Mouse (Mus musculus) MEL (cell line): ENCODE measurements around the gene Igdcc3. TPM values are rescaled to one million over a fixed set of nuclear protein-coding genes. Genes with fewer than 3 reads are reported as not detected.
"Not testable (repeated sequence)": the region's sequence is repeated elsewhere in the genome, so short reads cannot be mapped to it uniquely, and the experiment has no call there.

Experiments
- DNase-seq: peaks from one replicate; pipeline ENCODE4 v3.0.0; 2011; ENCODE audit warnings: low read depth, low spot score
- H3K27ac ChIP-seq: 2 replicates; pipeline ENCODE4 v1.5.1; 2012; ENCODE audit warnings: low read depth, mild to moderate bottlenecking, control low read depth, low read length, moderate library complexity; ENCODE audit not compliant: control insufficient read depth
- H3K27me3 ChIP-seq, 2 experiments: fragments of 150-350 bp in 1 of 2; sonication (generic) in 1 of 2; 2 replicates each; pipeline ENCODE4 v1.6.1; 2012; ENCODE audit warnings: low read length in 2 of 2, mild to moderate bottlenecking in 2 of 2, improper control_type of control experiment in 1 of 2, moderate library complexity in 1 of 2; ENCODE audit not compliant: insufficient read depth in 2 of 2, control insufficient read depth in 1 of 2
- H3K36me3 ChIP-seq, 2 experiments: 2 replicates each; pipeline ENCODE4 v1.6.1; 2012 to 2014; ENCODE audit warnings: low read length in 2 of 2, improper control_type of control experiment in 1 of 2, inconsistent platforms in 1 of 2, mild to moderate bottlenecking in 1 of 2; ENCODE audit not compliant: insufficient read depth in 2 of 2, control insufficient read depth in 1 of 2
- H3K4me1 ChIP-seq, 2 experiments: fragments of 150-350 bp in 1 of 2; sonication (generic) in 1 of 2; 2 replicates each; pipeline ENCODE4 v1.6.1; 2012; ENCODE audit warnings: low read length in 2 of 2, improper control_type of control experiment in 1 of 2, mild to moderate bottlenecking in 1 of 2; ENCODE audit not compliant: insufficient read depth in 2 of 2, control insufficient read depth in 1 of 2
- H3K4me3 ChIP-seq, 2 experiments: fragments of 150-350 bp in 1 of 2; sonication (generic) in 1 of 2; 2 replicates each; pipeline ENCODE4 v1.5.1; 2012; ENCODE audit warnings: low read depth in 2 of 2, low read length in 2 of 2, mild to moderate bottlenecking in 2 of 2, moderate library complexity in 2 of 2, control low read depth in 1 of 2, improper control_type of control experiment in 1 of 2; ENCODE audit not compliant: control insufficient read depth in 1 of 2, insufficient read depth in 1 of 2
- H3K79me2 ChIP-seq: 2 replicates; pipeline ENCODE4 v1.6.1; 2012; ENCODE audit warnings: mild to moderate bottlenecking, low read length, moderate library complexity; ENCODE audit not compliant: control insufficient read depth, poor library complexity, insufficient read depth
- H3K9ac ChIP-seq: 2 replicates; pipeline ENCODE4 v1.6.1; 2012; ENCODE audit warnings: low read depth, mild to moderate bottlenecking, control low read depth, low read length, moderate library complexity; ENCODE audit not compliant: control insufficient read depth, poor library complexity, severe bottlenecking
- H3K9me3 ChIP-seq: fragments of 150-350 bp; sonication (generic); replicated peaks from 2 replicates; pipeline ENCODE4 v1.6.1; 2012; ENCODE audit warnings: mild to moderate bottlenecking, low read length, improper control_type of control experiment, moderate library complexity; ENCODE audit not compliant: insufficient read depth
- BHLHE40 ChIP-seq: IDR thresholded peaks from 2 replicates; pipeline ENCODE4 v1.6.1; 2012; ENCODE audit warnings: low read depth, mild to moderate bottlenecking, inconsistent platforms, low read length, improper control_type of control experiment, borderline replicate concordance
- CTCF ChIP-seq, 3 experiments: IDR thresholded peaks in 2 of 3; conservative IDR thresholded peaks in 1 of 3; 2 replicates each; pipeline ENCODE4 v1.5.1; 2011 to 2012; ENCODE audit warnings: low read length in 3 of 3, low read depth in 2 of 3, mild to moderate bottlenecking in 2 of 3, improper control_type of control experiment in 1 of 3, inconsistent platforms in 1 of 3, mixed read lengths in 1 of 3, moderate library complexity in 1 of 3; ENCODE audit not compliant: control insufficient read depth in 1 of 3, insufficient read depth in 1 of 3, poor library complexity in 1 of 3, severe bottlenecking in 1 of 3
- E2F4 ChIP-seq: IDR thresholded peaks from 2 replicates; pipeline ENCODE4 v1.6.1; 2011; ENCODE audit warnings: low read depth, low read length, improper control_type of control experiment, borderline replicate concordance
- ETS1 ChIP-seq: IDR thresholded peaks from 2 replicates; pipeline ENCODE4 v1.6.1; 2012; ENCODE audit warnings: low read depth, mild to moderate bottlenecking, inconsistent platforms, low read length, improper control_type of control experiment, moderate library complexity
- KAT2A ChIP-seq: conservative IDR thresholded peaks from 2 replicates; pipeline ENCODE4 v1.6.1; 2012; ENCODE audit warnings: low read depth, low read length, improper control_type of control experiment, inconsistent platforms
- MAX ChIP-seq: IDR thresholded peaks from 2 replicates; pipeline ENCODE4 v1.6.1; 2011; ENCODE audit warnings: low read length, improper control_type of control experiment
- MAZ ChIP-seq: IDR thresholded peaks from 2 replicates; pipeline ENCODE4 v1.6.1; 2012; ENCODE audit warnings: low read depth, mild to moderate bottlenecking, inconsistent platforms, low read length, improper control_type of control experiment
- MEF2A ChIP-seq: IDR thresholded peaks from 2 replicates; pipeline ENCODE4 v1.6.1; 2014; ENCODE audit warnings: low read depth, mild to moderate bottlenecking, inconsistent platforms, low read length, improper control_type of control experiment; ENCODE audit not compliant: poor library complexity, insufficient replicate concordance, severe bottlenecking; ENCODE audit errors: extremely low read depth
- MXI1 ChIP-seq: IDR thresholded peaks from 2 replicates; pipeline ENCODE4 v1.6.1; 2011; ENCODE audit warnings: mild to moderate bottlenecking, low read depth, low read length, improper control_type of control experiment
- NRF1 ChIP-seq: IDR thresholded peaks from 2 replicates; pipeline ENCODE4 v1.6.1; 2014; ENCODE audit warnings: low read depth, mild to moderate bottlenecking, inconsistent platforms, low read length, improper control_type of control experiment, moderate library complexity; ENCODE audit not compliant: poor library complexity, insufficient read depth, severe bottlenecking
- POLR2AphosphoS5 ChIP-seq: IDR thresholded peaks from 2 replicates; pipeline ENCODE4 v1.6.1; 2012; ENCODE audit warnings: low read depth, borderline replicate concordance, mild to moderate bottlenecking, inconsistent platforms, low read length, moderate library complexity, mixed read lengths
- RAD21 ChIP-seq: IDR thresholded peaks from 2 replicates; pipeline ENCODE4 v1.6.1; 2011; ENCODE audit warnings: mild to moderate bottlenecking, low read depth, low read length, improper control_type of control experiment
- RCOR1 ChIP-seq: IDR thresholded peaks from 2 replicates; pipeline ENCODE4 v1.6.1; 2012; ENCODE audit warnings: low read depth, mild to moderate bottlenecking, inconsistent platforms, low read length, improper control_type of control experiment
- SMC3 ChIP-seq: IDR thresholded peaks from 2 replicates; pipeline ENCODE4 v1.6.1; 2011; ENCODE audit warnings: low read depth, low read length, improper control_type of control experiment
- TAL1 ChIP-seq: IDR thresholded peaks from 2 replicates; pipeline ENCODE4 v1.6.1; 2012; ENCODE audit warnings: mild to moderate bottlenecking, inconsistent platforms, low read length, moderate library complexity, mixed read lengths
- ZC3H11A ChIP-seq: IDR thresholded peaks from 2 replicates; pipeline ENCODE4 v1.6.1; 2012; ENCODE audit warnings: low read depth, mild to moderate bottlenecking, inconsistent platforms, low read length, improper control_type of control experiment
- ZNF384 ChIP-seq: IDR thresholded peaks from 2 replicates; pipeline ENCODE4 v1.6.1; 2012; ENCODE audit warnings: low read depth, mild to moderate bottlenecking, inconsistent platforms, low read length, improper control_type of control experiment
- polyA plus RNA-seq, 2 experiments: library from polyadenylated mRNA; stranded (reverse) in 1 of 2; unstranded in 1 of 2; fragments of >175 nt in 1 of 2; fragments of >200 nt in 1 of 2; gene quantifications; 2 replicates each; pipeline versions ENCODE4 v1.2.1 to v1.2.4; 2012; ENCODE audit warnings: low replicate concordance in 2 of 2, low read depth in 1 of 2; ENCODE audit not compliant: insufficient read length in 2 of 2, insufficient read depth in 1 of 2, missing spikeins in 1 of 2
- total RNA-seq: library from RNA; depleted of rRNA; stranded (reverse); fragments of 300-350 nt; gene quantifications from 2 replicates; pipeline ENCODE4 v1.2.3, GENCODE M21; 2012

Gene Igdcc3
- total and polyA plus RNA-seq, 3 experiments = not detected

DNA sequence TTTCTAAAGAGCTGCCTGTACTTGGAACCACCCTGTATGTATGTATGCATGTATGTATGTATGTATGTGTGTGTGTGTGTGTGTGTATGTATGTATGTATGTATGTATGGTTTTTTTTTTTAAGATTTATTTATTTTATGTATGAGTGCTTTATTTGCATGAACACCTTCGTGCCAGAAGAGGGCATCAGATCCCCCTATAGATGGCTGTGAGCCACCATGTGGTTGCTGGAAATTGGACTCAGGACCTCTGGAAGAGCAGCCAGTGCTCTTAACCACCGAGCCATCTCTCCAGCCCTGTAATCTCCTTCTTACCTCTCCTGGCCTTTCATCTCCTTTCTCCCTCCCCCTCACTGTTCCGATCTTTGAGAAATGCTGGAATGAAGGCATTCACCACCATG, 79.4 kb downstream of the Igdcc3 start:
- H3K4me1 ChIP-seq = not testable (repeated sequence)

DNA sequence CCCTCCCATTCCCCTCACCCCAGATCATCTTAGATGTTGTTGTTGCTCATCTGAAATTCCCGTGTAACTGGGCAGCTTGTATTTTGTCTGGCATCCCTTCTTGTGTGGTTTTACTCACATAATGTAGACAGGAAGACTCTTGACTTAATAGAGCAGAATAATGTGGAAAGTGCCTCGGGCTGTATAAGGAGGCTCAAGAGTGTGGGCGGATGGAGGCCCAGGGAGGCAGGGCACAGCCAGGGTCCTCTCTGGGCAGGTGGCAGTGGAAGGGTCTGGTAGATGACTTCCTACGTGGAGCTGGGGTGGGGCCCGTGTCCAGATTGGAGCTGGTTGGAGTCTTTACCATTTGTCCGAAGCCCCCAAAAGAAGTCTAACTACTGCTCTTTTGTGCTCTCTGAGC, 82.9 kb downstream of the Igdcc3 start:
- Histone ChIP-seq H3K27ac (no peak overlapping the region), H3K9ac (no peak overlapping the region), H3K27me3 (no peaks in the 10 kb centered on the region), H3K4me1 (no peaks in the 10 kb centered on the region), H3K36me3 (no peaks in the 10 kb centered on the region), H3K4me3 (no peak overlapping the region), H3K9me3 (no peaks in the 10 kb centered on the region), H3K79me2 (no peaks in the 10 kb centered on the region)
- no peak for DNase-seq
- TF ChIP-seq NRF1 (no peak), MEF2A (no peak), POLR2AphosphoS5 (no peak), BHLHE40 (no peak), ZC3H11A (no peak), ETS1 (no peak), KAT2A (no peak), E2F4 (no peak), CTCF (IDR thresholded peaks at IDR 0.05 in 2 of 3, conservative IDR thresholded peaks at IDR 0.05 in 1 of 3; ENCODE audit: control insufficient read depth in 1 of 3, insufficient read depth in 1 of 3, low read depth in 2 of 3, low read length in 3 of 3, poor library complexity in 1 of 3, severe bottlenecking in 1 of 3) (no peak), SMC3 (no peak), RCOR1 (no peak), MXI1 (no peak), MAZ (no peak)

More for the DNA sequence above, 79.4 kb downstream of the Igdcc3 start:
- H3K79me2 ChIP-seq, H3K36me3 ChIP-seq, H3K27ac ChIP-seq, H3K4me3 ChIP-seq, H3K9ac ChIP-seq, H3K9me3 ChIP-seq, H3K27me3 ChIP-seq: not testable (repeated sequence)
- DNase-seq = peak; percentile 36
- TF ChIP-seq SMC3 (peak; percentile 20; the same call in 1 of the 2 replicates), ZNF384 (peak; percentile 29; the same call in 1 of the 2 replicates), CTCF (IDR thresholded peaks at IDR 0.05 in 2 of 3, conservative IDR thresholded peaks at IDR 0.05 in 1 of 3; ENCODE audit: control insufficient read depth in 1 of 3, insufficient read depth in 1 of 3, low read depth in 2 of 3, low read length in 3 of 3, poor library complexity in 1 of 3, severe bottlenecking in 1 of 3) (peak in 2 of 3 experiments; percentile 4 to 42; a peak in 2 of 6 replicates)

DNA sequence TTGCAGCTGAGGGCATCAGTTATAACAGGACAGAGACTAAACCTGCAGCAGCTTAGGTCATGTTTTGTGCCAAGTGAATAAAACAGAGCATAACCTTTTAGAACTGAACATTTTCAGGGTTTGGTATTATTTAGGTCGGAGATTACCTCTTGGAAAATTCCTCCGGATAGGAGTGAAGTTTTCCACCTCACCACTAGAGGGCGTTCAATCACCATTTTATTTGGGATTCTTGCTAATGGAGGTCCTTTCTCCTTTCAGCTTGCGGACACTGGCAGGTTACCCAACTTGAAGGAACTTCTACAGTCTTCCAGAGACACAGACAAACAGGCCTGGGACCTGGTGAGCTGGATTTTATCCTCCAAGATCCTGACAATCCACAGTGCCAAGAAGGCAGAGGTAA, 84.8 kb downstream of the Igdcc3 start:
- Histone ChIP-seq H3K4me1 (no peaks in the 10 kb centered on the region), H3K27ac (no peak overlapping the region), H3K27me3 (no peaks in the 10 kb centered on the region), H3K79me2 (no peaks in the 10 kb centered on the region), H3K9me3 (no peaks in the 10 kb centered on the region), H3K9ac (no peak overlapping the region), H3K4me3 (no peak overlapping the region), H3K36me3 (no peaks in the 10 kb centered on the region)
- TF ChIP-seq RAD21 = peak; percentile 71
- TF ChIP-seq TAL1 = no peak
- TF ChIP-seq ZC3H11A = peak; percentile 38; the same call in 1 of the 2 replicates
- TF ChIP-seq CTCF (IDR thresholded peaks at IDR 0.05 in 2 of 3, conservative IDR thresholded peaks at IDR 0.05 in 1 of 3; ENCODE audit: control insufficient read depth in 1 of 3, insufficient read depth in 1 of 3, low read depth in 2 of 3, low read length in 3 of 3, poor library complexity in 1 of 3, severe bottlenecking in 1 of 3) = peak; percentile 5 to 86 (median 74); a peak in 4 of 6 replicates
- TF ChIP-seq MAX = no peak
- TF ChIP-seq SMC3 = peak; percentile 56
- peak; percentile 46 for DNase-seq
